Mouse (Mus musculus) stomach, postnatal 0 days (tissue): ENCODE measurements at regions not wholly inside any gene's neighbourhood (a gene's known extent, or its start where the extent isn't known, plus 50 kb on each side); places are given as distances from the start of the nearest gene placed in this dataset.
A peak's percentile ranks its signal among the peaks of the same experiment; 100 is the strongest.

Experiments used
- ATAC-seq: fragments of 200-750 bp; cut with Nextera tagmentation; 2 replicates; pipeline ENCODE4 v1.8.0; 2017; ENCODE audit not compliant: low FRiP score, low TSS enrichment
- DNase-seq: peaks from one replicate; pipeline ENCODE4 v3.0.0-alpha.2; 2016; ENCODE audit warnings: low spot score
- H3K27ac ChIP-seq: fragments of 300-500 bp; sonication (generic); replicated peaks from 2 replicates; pipeline ENCODE4 v1.5.1; 2014; ENCODE audit warnings: mild to moderate bottlenecking, control low read depth
- H3K27me3 ChIP-seq: fragments of 300-500 bp; sonication (generic); 2 replicates; pipeline ENCODE4 v1.6.1; 2014; ENCODE audit warnings: low read length; ENCODE audit not compliant: control insufficient read depth, insufficient read depth
- H3K36me3 ChIP-seq: fragments of 300-500 bp; sonication (generic); 2 replicates; pipeline ENCODE4 v1.6.1; 2014; ENCODE audit warnings: low read length, mixed read lengths; ENCODE audit not compliant: control insufficient read depth, insufficient read depth
- H3K4me1 ChIP-seq: fragments of 300-500 bp; sonication (generic); replicated peaks from 2 replicates; pipeline ENCODE4 v1.6.1; 2014; ENCODE audit warnings: antibody characterized with exemption; ENCODE audit not compliant: control insufficient read depth, insufficient read depth
- H3K4me2 ChIP-seq: fragments of 300-500 bp; sonication (generic); replicated peaks from 2 replicates; pipeline ENCODE4 v1.6.1; 2014; ENCODE audit warnings: low read depth, mild to moderate bottlenecking, control low read depth, moderate library complexity
- H3K4me3 ChIP-seq: fragments of 300-500 bp; sonication (generic); 2 replicates; pipeline ENCODE4 v1.5.1; 2014; ENCODE audit warnings: low read depth, low read length, control low read depth
- H3K9ac ChIP-seq: fragments of 300-500 bp; sonication (generic); 2 replicates; pipeline ENCODE4 v1.6.1; 2014; ENCODE audit warnings: mild to moderate bottlenecking, low read length, control low read depth, mixed read lengths
- H3K9me3 ChIP-seq: fragments of 300-500 bp; sonication (generic); 2 replicates; pipeline ENCODE4 v1.6.1; 2016; ENCODE audit warnings: low read length; ENCODE audit not compliant: control insufficient read depth
- CTCF ChIP-seq: IDR thresholded peaks from 2 replicates; pipeline ENCODE4 v1.5.1; 2016; ENCODE audit warnings: antibody characterized with exemption, low read depth, mild to moderate bottlenecking, moderate library complexity
- EP300 ChIP-seq: optimal IDR thresholded peaks from 2 replicates; pipeline ENCODE3; 2016; ENCODE audit warnings: antibody characterized with exemption
- WGBS: fragments of 180-500 bp; shearing (Covaris S2); extraction: QIAGEN DNeasy Blood & Tissue Kit; methylation state at CpG from one replicate; pipeline ENCODE4 v1.1.7; 2014; 5-methylcytosine and 5-hydroxymethylcytosine counted together

GRCm38 (mm10) chr16:95057596-95057995 is 60.1 kb upstream of the Kcnj6 start:
- Histone ChIP-seq H3K27ac (no peak overlapping the region), H3K4me2 (no peak overlapping the region), H3K4me3 (no peak overlapping the region), H3K9ac (no peak overlapping the region), H3K4me1 (no peaks in the 10 kb centered on the region), H3K27me3 (no peaks in the 10 kb centered on the region), H3K9me3 (no peaks in the 10 kb centered on the region), H3K36me3 (no peaks in the 10 kb centered on the region)
- TF ChIP-seq EP300 (no peak), CTCF (no peak)
- DNase-seq (no peak), ATAC-seq (no peak)
- 30% methylated on average over 1 of the region's 1 CpGs for WGBS

- Histone ChIP-seq H3K36me3 (no peaks in the 10 kb centered on the region), H3K27me3 (no peaks in the 10 kb centered on the region), H3K4me3 (no peak overlapping the region), H3K4me2 (no peak overlapping the region), H3K27ac (no peak overlapping the region), H3K9ac (no peak overlapping the region), H3K9me3 (no peaks in the 10 kb centered on the region), H3K4me1 (no peaks in the 10 kb centered on the region)
- no peak for TF ChIP-seq CTCF
- no peak for TF ChIP-seq EP300
- WGBS, result 77% methylated on average over 6 of the region's 6 CpGs
- DNase-seq (no peak), ATAC-seq (no peak)
Observed at GRCm38 (mm10) chr16:95064423-95064822, 66.9 kb upstream of the Kcnj6 start.

- Histone ChIP-seq H3K9ac (no peak overlapping the region), H3K4me1 (no peaks in the 10 kb centered on the region), H3K36me3 (no peaks in the 10 kb centered on the region), H3K9me3 (no peaks in the 10 kb centered on the region), H3K27me3 (no peaks in the 10 kb centered on the region), H3K4me2 (no peak overlapping the region), H3K27ac (no peak overlapping the region), H3K4me3 (no peak overlapping the region)
- no peak for DNase-seq
- no peak for ATAC-seq
- no peak for TF ChIP-seq CTCF
- 89% methylated on average over 3 of the region's 3 CpGs for WGBS
Observed at GRCm38 (mm10) chr16:95066687-95067086, 69.2 kb upstream of the Kcnj6 start.

- TF ChIP-seq EP300 (no peak), CTCF (no peak)
- Histone ChIP-seq H3K36me3 (no peaks in the 10 kb centered on the region), H3K4me1 (no peaks in the 10 kb centered on the region), H3K27ac (no peak overlapping the region), H3K9ac (no peak overlapping the region), H3K4me3 (no peak overlapping the region), H3K4me2 (no peak overlapping the region), H3K9me3 (no peaks in the 10 kb centered on the region), H3K27me3 (no peaks in the 10 kb centered on the region)
- WGBS, result 70% methylated on average over 6 of the region's 6 CpGs
- DNase-seq (no peak), ATAC-seq (no peak)
Observed at GRCm38 (mm10) chr16:95092471-95093221, 95.1 kb upstream of the Kcnj6 start.

GRCm38 (mm10) chr16:95093753-95094152 is 96.3 kb upstream of the Kcnj6 start:
- ATAC-seq, result peak; percentile 68; the same call in 1 of the 2 replicates
- H3K27me3 ChIP-seq, result no peaks in the 10 kb centered on the region
- H3K9ac ChIP-seq, result no peak overlapping the region
- DNase-seq, result peak; percentile 72
- TF ChIP-seq EP300, result no peak
- TF ChIP-seq CTCF, result no peak
- H3K36me3 ChIP-seq, result no peaks in the 10 kb centered on the region
- WGBS, result 21% methylated on average over 10 of the region's 10 CpGs
- H3K9me3 ChIP-seq, result no peaks in the 10 kb centered on the region
- H3K4me2 ChIP-seq, result no peak overlapping the region
- no peaks in the 10 kb centered on the region for H3K4me1 ChIP-seq
- H3K27ac ChIP-seq, result no peak overlapping the region
- H3K4me3 ChIP-seq, result no peak overlapping the region

- TF ChIP-seq CTCF (no peak), EP300 (no peak)
- Histone ChIP-seq H3K27me3 (no peaks in the 10 kb centered on the region), H3K4me1 (no peaks in the 10 kb centered on the region), H3K4me3 (no peak overlapping the region), H3K4me2 (no peak overlapping the region), H3K9me3 (no peaks in the 10 kb centered on the region), H3K36me3 (no peaks in the 10 kb centered on the region), H3K27ac (no peak overlapping the region), H3K9ac (no peak overlapping the region)
- DNase-seq (no peak), ATAC-seq (no peak)
- 79% methylated on average over 9 of the region's 9 CpGs for WGBS
Observed at GRCm38 (mm10) chr16:95100954-95101353, 103.5 kb upstream of the Kcnj6 start.
